Mouse (Mus musculus) megakaryocyte, embryonic 14.5 days (primary cell): ENCODE measurements around the gene Pop5. TPM values are rescaled to one million over a fixed set of nuclear protein-coding genes. Genes with fewer than 3 reads are reported as not detected.

Experiments
- H3K27me3 ChIP-seq: replicated peaks from 2 replicates; pipeline ENCODE3; 2012; ENCODE audit warnings: inconsistent platforms
- H3K36me3 ChIP-seq: replicated peaks from 2 replicates; pipeline ENCODE3; 2012; ENCODE audit warnings: low read length, inconsistent platforms, mixed read lengths
- H3K4me1 ChIP-seq: 2 replicates; pipeline ENCODE4 v1.6.1; 2012; ENCODE audit warnings: inconsistent platforms
- H3K4me3 ChIP-seq: replicated peaks from 2 replicates; pipeline ENCODE3; 2012; ENCODE audit warnings: moderate library complexity, mild to moderate bottlenecking, inconsistent platforms
- H3K9me3 ChIP-seq: 2 replicates; pipeline ENCODE4 v1.6.1; 2012; ENCODE audit warnings: inconsistent platforms
- FLI1 ChIP-seq: IDR thresholded peaks from 2 replicates; pipeline ENCODE4 v1.6.1; 2012; ENCODE audit warnings: low read length, inconsistent platforms, mixed read lengths
- GATA1 ChIP-seq: IDR thresholded peaks from 3 replicates; pipeline ENCODE4 v1.6.1; 2012; ENCODE audit warnings: mixed read lengths, low read length, inconsistent platforms, borderline replicate concordance
- polyA plus RNA-seq: library from polyadenylated mRNA; stranded (reverse); fragments of >175 nt; gene quantifications from 2 replicates; pipeline ENCODE4 v1.2.3, GENCODE M21; 2012; ENCODE audit warnings: low replicate concordance; ENCODE audit not compliant: insufficient read depth

The Pop5 gene
- polyA plus RNA-seq, 1 experiment = 51.5 TPM

DNA sequence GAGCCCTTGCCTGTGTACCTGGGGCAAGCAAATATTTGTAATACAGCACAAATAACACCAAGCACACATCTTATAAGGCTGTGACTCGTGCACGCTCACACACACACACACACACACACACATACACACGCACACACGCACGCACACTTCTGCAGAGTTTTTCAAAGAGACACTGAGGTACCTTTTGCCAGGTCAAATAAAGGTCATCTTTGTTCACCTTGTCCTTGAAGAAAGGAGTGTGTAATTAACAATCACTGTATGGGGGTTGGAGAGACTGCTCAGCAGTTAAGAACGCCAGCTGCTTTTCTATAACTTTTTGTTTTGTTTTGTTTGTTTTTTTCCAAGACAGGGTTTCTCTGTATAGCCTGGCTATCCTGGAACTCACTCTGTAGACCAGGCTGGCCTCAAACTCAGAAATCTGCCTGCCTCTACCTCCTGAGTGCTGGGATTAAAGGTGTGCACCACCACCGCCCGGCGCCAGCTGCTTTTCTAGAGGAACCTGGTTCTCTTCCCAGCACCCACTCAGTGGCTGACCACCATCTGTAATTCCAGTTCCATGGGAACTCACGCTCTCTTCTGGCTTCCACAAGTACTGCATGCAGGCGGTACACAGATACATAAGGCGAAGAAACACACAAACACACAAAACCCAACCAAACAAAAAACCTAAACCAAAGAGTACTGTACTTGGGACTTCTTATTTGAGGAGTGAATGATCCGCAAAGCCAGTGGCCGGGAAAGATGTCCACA is 2.4 kb upstream of the Pop5 start:
- Histone ChIP-seq H3K4me3 (no peak overlapping the region), H3K27me3 (peaks cover 49% of the 10 kb centered on the region)

DNA sequence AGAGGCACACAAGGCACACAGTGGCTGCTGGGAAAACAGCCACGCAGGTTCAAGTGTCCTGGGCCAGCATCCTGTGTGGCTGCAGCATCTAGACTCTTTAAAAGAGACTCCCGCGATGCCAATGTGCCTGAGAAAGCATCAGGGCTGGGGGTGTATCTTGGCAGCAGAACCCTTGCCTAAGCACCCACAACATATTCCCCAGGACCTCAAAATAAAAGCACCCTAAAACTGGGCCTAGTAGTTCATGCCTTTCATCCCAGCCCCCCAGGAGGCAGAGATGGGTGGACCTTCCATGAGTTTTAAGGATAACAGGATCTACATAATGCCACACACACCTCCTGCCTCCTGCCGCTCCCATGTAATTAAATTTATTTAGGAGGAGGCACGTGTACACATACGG is 1.1 kb upstream of the Pop5 start:
- TF ChIP-seq FLI1 = no peak
- no peak for TF ChIP-seq GATA1
- Histone ChIP-seq H3K27me3 (peaks cover 44% of the 10 kb centered on the region), H3K9me3 (0 out of 2 replicates have a peak, but pooled peaks cover 4% of the 10 kb centered on the region), H3K4me1 (peaks cover 49% of the 10 kb centered on the region), H3K4me3 (no peak overlapping the region), H3K36me3 (peaks cover under 1% of the 10 kb centered on the region)

More for the DNA sequence above, 2.4 kb upstream of the Pop5 start:
- 0 out of 2 replicates have a peak, but pooled peaks cover 4% of the 10 kb centered on the region for H3K9me3 ChIP-seq
- no peak for TF ChIP-seq FLI1
- no peak for TF ChIP-seq GATA1
- peaks cover 38% of the 10 kb centered on the region for H3K4me1 ChIP-seq
- H3K36me3 ChIP-seq = no peaks in the 10 kb centered on the region

GRCm38 (mm10) chr5:115235323-115235771 is 289 bp upstream of the Pop5 start:
- TF ChIP-seq GATA1 (no peak), FLI1 (no peak)
- Histone ChIP-seq H3K4me1 (peaks cover 49% of the 10 kb centered on the region), H3K27me3 (peaks cover 40% of the 10 kb centered on the region), H3K4me3 (peak overlapping the region; percentile 94), H3K9me3 (0 out of 2 replicates have a peak, but pooled peaks cover 4% of the 10 kb centered on the region), H3K36me3 (peaks cover 9% of the 10 kb centered on the region)

DNA sequence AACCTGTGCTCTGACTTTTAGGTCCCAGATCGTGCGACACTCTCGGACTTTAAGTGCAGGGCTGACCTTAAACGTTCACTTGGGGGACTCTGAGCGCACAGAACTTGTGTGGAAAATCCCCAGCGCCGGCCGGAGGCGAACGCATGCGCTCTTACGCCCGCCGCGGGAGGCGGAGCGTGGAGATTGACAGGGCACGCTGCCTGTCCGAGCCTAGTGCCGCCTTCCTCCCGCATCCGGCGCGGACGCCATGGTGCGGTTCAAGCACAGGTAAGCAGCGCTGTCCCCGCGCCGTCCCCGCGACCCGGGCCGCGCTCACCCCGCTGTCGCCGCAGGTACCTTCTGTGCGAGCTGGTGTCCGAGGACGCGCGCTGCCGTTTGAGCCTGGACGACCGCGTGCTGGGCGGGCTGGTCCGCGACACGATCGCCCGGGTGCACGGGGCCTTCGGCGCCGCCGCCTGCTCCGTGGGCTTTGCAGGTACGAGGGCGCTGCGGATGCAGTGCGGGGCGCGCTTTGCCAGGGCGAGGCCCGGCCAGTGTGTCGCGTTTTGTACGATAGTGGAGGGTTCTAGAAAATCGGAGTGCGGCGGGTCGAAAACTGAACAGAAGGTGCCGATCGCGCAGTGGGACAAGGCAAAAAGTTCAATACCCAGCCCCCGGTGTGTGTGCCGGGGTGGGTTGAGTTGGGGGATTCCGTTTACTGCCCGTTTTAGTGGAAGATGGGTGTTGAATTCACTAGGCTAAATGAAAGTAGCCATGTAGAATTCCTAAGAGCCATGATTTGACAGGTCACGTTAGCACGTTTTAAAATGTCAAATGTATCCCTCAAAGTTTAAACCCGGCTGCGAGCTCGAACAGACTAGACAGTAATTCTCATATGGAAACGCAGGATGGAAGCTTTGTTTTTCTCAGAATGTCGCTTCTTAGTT is 2.4 kb downstream of the Pop5 start:
- Histone ChIP-seq H3K4me1 (peaks cover 33% of the 10 kb centered on the region), H3K9me3 (0 out of 2 replicates have a peak, but pooled peaks cover 4% of the 10 kb centered on the region), H3K36me3 (peaks cover 36% of the 10 kb centered on the region), H3K4me3 (peak overlapping the region; percentile 99), H3K27me3 (peaks cover 19% of the 10 kb centered on the region)
- TF ChIP-seq FLI1 (no peak), GATA1 (no peak)

DNA sequence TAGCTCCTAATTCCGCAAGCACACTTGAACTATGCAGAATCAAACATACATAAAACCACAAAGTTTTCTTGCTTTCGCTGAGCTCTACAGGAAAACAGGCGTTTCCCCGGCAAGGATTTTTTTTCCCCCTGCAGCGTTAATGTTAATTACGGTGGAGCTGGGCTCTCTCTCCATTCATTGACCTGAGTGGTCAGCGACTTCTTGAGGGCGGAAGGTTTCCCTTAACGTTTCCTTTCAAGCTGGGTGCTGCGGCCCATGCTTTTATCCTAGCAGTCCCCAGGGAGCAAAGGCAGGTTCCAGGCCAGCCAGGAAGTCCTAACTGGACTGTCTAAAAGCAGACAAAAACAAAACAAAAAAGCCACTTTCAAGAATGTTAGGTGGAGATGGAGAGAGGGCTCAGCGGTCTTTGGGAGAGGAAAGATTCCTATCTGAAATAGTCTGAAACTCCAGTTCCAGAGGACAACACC is 3.1 kb downstream of the Pop5 start:
- H3K36me3 ChIP-seq = peaks cover 43% of the 10 kb centered on the region
- peaks cover 14% of the 10 kb centered on the region for H3K27me3 ChIP-seq
- TF ChIP-seq GATA1 = no peak
- no peak for TF ChIP-seq FLI1
- peak overlapping the region; percentile 99 for H3K4me3 ChIP-seq
- peaks cover 33% of the 10 kb centered on the region for H3K4me1 ChIP-seq
- no peaks in the 10 kb centered on the region for H3K9me3 ChIP-seq

DNA sequence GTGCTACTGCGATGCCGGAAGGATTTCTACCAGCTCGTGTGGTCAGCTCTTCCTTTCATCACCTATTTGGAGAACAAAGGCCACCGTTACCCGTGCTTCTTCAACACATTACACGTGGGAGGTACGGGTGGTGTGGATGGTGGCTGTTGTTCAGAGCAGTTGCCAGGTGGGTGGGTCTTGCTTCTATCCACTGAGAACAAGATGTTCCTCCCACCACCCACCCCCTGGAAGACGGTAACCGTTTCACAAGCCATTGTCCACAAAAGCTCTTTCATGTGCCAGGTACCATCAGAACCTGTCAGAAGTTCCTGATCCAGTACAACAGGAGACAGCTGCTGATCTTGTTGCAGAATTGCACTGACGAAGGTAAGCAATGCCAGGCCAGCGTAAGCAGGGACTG is 4.6 kb downstream of the Pop5 start:
- peaks cover 31% of the 10 kb centered on the region for H3K4me1 ChIP-seq
- no peaks in the 10 kb centered on the region for H3K9me3 ChIP-seq
- H3K36me3 ChIP-seq = peaks cover 57% of the 10 kb centered on the region
- H3K4me3 ChIP-seq = peak overlapping the region; percentile 15
- H3K27me3 ChIP-seq = peaks cover 3% of the 10 kb centered on the region
- TF ChIP-seq GATA1 (no peak), FLI1 (no peak)

DNA sequence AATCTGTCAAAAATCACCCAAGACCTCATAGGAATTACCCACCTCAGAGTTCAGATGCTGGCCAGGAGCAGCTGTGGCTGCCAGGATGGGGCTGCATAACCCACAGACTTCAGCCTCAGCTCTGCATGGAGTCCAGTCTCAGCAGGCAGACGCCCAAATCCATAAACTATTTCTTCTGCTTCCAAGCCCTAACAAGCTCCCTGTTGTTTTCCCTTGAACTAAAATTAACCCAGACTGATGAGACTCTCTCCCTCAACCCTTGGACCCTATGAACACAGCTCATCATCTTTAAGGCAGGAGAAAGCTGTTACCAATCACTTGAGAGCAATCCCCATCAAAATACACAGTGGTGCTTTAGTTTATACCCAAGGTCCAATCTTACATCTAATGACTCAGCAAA is 19.8 kb downstream of the Pop5 start:
- no peak overlapping the region for H3K4me3 ChIP-seq
- H3K9me3 ChIP-seq = no peaks in the 10 kb centered on the region
- no peaks in the 10 kb centered on the region for H3K27me3 ChIP-seq
- TF ChIP-seq FLI1 (no peak), GATA1 (no peak)
- H3K4me1 ChIP-seq = peaks cover 28% of the 10 kb centered on the region
- peaks cover 71% of the 10 kb centered on the region for H3K36me3 ChIP-seq

GRCm38 (mm10) chr5:115256909-115257546 is 21.4 kb downstream of the Pop5 start:
- Histone ChIP-seq H3K36me3 (peaks cover 73% of the 10 kb centered on the region), H3K4me1 (peaks cover 40% of the 10 kb centered on the region), H3K9me3 (no peaks in the 10 kb centered on the region), H3K27me3 (no peaks in the 10 kb centered on the region), H3K4me3 (no peak overlapping the region)
- TF ChIP-seq FLI1 = no peak
- TF ChIP-seq GATA1 = no peak

GRCm38 (mm10) chr5:115260356-115260755 is 24.7 kb downstream of the Pop5 start:
- TF ChIP-seq GATA1 (no peak), FLI1 (no peak)
- Histone ChIP-seq H3K27me3 (no peaks in the 10 kb centered on the region), H3K36me3 (peaks cover 93% of the 10 kb centered on the region), H3K4me3 (no peak overlapping the region), H3K4me1 (peaks cover 67% of the 10 kb centered on the region), H3K9me3 (no peaks in the 10 kb centered on the region)
